Mouse (Mus musculus) lung, postnatal 36 days (tissue): ENCODE results near the gene Traf2.

Source experiments
- DNase-seq: peaks from one replicate; pipeline ENCODE4 v3.0.0; 2022; ENCODE audit warnings: mixed read lengths

Traf2 gene

DNA sequence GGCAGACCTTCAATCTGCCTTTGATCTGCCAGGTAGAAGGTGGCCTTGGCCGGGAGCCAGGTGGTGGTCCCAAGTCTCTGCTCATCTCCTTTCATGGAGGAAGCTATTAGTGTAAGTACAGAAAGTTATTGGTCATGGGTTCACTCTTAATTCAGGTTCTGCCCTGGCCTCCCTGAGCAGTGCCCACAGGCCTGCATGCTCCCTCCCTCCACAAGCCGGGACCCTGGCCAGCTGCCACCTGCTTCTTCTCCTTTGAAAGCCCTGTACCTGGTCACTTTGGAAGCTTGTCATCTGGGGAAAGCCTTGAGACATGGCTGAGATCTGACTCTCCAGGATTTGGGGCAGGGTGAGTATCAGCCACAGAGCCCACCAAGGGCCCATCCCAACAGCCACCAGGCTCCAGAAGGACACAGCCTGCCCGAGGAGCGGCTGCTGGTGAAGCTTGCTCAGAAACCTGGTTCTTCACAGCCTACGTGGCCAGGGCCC is 53.2 kb downstream of the Traf2 start, which contains the start of gene Lcn12:
TSS of gene Lcn12 (minus strand) at position 436 of the 486 bp plus-strand sequence.
- DNase-seq: no peak

DNA sequence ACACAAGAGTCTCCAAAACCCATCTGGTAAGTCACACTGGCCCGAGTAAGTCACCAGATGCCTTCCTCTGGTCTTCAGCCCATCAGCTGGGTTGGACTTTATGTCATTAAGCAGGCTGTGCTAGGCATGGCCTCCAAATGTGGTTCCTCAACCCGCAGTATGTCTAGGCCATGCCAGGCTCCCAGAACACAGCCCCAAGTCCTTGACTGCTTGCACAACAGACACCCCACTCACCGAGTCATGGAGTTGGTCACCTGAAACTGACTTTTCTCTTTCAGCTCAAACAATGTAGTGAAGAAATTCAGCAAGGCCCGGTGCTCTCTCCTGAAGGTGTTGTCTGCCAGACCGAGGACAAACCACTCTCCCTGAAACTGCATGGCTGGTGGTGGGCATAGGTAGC is 53.8 kb downstream of the Traf2 start:
- no peak for DNase-seq

- no peak for DNase-seq
These were observed 58.1 kb downstream of the Traf2 start for GRCm38 (mm10) chr2:25488671-25489068.

- no peak for DNase-seq
These were observed 58.6 kb downstream of the Traf2 start for GRCm38 (mm10) chr2:25487965-25488670.

GRCm38 (mm10) chr2:25484901-25485647 is 61.7 kb downstream of the Traf2 start:
- no peak for DNase-seq

DNA sequence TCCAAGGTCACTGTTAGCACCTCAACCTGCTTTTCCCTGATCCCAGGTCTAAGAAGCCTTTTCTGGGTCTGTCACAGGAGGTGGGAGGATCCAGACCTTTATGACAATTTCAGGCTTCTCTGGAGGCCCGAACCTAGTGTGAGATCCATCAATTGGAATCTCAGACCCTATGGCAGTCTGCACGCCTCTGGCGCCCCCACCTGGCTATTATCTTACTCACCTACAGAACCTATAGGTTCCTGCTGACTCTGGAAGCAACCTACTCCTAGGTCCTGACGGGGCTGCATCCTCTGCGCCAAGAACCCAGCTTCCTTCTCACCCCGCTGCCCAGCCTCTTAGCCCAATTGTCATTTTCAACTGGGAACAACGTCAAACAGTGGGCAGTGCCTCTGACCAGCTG is 63.8 kb downstream of the Traf2 start:
- DNase-seq: peak; percentile 77

GRCm38 (mm10) chr2:25480541-25480940 is 66.2 kb downstream of the Traf2 start:
- no peak for DNase-seq

DNA sequence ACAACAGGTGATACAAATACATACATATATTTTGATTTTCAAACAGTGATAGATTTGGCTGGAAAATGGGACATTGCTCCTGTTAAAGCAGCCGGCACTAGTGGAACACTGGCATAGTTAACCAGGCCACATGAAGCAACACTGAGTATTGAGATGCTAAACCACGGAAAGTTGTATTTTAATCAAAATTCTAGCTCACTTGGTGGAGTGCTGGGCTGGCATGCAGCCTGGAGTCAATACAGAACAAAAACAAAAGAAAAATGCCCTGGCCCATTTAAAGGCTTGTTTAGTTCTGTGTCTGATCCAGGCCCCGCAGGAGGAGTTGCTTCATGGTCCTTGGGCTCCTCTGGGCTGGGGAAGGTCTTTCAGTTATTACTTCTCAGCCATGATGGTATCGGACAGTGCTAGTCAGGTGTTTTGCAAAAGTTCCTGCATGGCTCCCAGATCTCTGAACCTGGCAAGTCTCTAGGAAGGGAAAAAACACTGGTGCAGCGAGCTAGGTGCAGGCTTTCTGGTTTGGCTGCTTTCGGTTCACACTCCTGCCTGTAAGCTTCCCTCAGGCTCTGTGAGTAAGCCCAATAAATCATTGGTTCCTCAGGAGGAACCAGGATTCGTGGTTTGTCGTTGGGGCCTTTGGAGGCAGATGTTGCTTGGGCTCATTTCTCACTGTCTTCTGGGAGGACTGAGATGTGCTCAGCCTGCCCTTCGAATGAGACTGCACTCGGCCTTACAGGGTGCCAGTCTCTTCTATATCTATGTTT is 67.0 kb downstream of the Traf2 start:
- no peak for DNase-seq

GRCm38 (mm10) chr2:25477967-25478675 is 68.6 kb downstream of the Traf2 start:
- DNase-seq: no peak

- DNase-seq: no peak
These were observed 69.2 kb downstream of the Traf2 start for GRCm38 (mm10) chr2:25477541-25477940.

- no peak for DNase-seq
These were observed 74.2 kb downstream of the Traf2 start for GRCm38 (mm10) chr2:25472550-25472949.

- no peak for DNase-seq
These were observed 76.8 kb downstream of the Traf2 start, which contains the start of gene Ptgds for GRCm38 (mm10) chr2:25469969-25470368. Gene Ptgds (minus strand): TSS chr2:25470046.

DNA sequence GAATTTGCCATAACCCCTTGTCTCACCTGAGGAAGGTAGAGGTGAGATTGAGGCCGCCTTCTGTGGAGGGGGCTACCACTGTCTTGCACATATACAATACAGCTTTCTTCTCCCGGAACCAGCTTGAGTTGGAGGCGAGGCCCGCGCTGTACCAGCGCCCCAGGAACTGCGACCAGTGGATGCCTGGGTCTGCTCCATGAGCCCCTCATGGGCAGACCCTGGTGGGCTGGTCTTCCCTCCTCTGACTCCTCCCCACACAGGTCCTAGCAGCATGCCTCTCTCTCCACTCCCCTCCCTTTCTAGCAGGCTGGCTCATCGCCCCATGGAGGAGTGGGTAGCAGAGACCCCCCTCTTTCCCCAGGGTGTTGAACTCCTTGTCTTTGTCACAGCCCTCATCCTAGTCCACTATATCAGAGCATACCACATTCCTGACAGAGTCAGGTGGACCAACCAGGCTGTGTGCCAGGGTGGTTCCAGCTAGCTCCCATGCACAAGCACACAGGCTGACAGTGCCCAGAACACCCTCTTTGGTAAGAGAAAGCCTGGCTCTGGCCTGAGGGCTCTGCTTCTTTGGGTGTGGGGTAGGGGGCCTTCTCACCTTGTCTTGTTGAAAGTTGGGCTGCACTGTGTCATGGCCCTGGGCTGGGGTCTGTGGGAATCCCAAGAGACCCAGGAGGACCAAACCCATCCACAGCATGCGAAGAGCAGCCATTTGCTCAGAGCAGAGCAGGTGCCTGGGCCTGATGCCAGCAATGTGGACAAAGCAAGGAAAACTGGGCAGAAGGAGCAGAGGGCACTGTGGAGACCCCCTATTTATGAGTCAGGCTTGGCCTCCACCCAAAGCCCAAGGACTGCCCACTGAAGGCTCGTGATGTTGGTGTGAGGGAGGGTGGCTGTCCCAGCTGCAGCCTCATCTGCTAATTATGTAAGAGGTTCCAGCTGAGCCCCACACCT is 77.5 kb downstream of the Traf2 start:
- DNase-seq: no peak
